Mouse (Mus musculus) spleen, adult 12 weeks (tissue): ENCODE measurements around the gene Zc3hav1.
A peak's percentile ranks its signal among the peaks of the same experiment; 100 is the strongest.
"Not testable (repeated sequence)": the region's sequence is repeated elsewhere in the genome, so short reads cannot be mapped to it uniquely, and the experiment has no call there.

Experiments used
- DNase-seq: peaks from one replicate; pipeline ENCODE4 v3.0.0; 2022; ENCODE audit warnings: low spot score

Gene Zc3hav1

DNA sequence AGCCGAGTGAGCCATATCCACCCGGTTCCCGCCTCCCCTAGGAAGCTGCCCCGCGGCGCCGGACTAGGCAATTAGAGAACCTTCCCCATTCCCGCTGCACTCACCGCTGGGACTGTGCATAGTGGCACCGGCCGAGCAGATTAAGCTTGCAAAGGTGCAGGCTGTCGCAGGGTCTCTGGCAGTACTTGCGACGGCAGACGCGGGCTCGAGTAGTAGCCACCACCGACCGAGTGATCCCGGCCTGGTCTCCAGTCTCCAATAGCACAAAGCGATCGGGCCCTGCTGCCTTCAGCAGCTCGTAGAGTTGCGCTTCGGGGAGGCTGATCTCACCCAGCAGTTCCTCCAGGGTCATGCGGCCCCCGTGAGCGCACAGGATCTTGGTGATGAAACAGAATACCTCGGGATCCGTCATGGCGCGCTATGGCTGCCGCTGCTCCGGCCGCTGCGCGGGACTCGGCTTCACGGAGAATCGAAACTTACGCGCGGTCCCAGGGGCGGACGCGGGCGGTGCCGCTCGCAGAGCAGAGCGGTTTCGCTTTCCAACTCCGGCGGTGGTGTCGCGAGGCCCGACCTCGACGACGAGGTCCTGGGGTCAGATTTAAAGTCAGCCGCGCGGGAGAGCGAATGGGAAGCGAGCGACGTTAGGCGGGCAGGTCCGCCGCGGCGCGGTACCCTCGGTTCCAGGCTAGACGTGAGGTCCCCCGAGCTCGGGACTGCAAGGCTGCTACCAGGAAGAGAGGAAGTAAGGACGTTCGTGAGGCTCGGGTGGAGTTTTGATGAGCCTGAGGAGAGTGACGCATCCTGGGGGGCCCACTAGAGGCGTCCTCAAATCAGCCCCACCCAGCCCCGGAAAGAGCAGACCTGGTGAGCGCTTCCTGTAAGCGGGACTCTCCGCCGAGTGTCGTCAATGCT lies at the start of gene Zc3hav1:
Gene Zc3hav1 (minus strand): TSS at position 793 of the 912 bp plus-strand sequence.
- peak; percentile 88 for DNase-seq

DNA sequence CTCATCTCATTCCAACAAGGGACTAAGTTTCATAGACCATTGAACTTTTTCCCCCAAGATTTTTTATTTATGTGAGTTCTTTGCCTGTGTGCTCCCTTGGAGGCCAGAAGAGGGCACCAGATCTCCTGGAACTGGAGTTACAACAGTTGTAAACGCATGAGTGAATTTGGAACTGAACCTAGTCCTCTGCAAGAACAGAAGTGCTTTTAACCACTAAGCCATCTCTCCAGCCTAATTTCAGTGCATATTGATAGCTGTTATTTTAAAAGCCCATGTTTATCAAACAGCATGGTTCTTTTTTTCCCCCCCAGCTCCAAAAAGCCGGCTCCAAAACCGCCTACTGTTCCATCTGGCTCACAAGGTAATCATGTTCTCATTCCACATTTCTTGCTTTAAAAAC lies 35.3 kb upstream of the Zc3hav1 start:
- DNase-seq = no peak

DNA sequence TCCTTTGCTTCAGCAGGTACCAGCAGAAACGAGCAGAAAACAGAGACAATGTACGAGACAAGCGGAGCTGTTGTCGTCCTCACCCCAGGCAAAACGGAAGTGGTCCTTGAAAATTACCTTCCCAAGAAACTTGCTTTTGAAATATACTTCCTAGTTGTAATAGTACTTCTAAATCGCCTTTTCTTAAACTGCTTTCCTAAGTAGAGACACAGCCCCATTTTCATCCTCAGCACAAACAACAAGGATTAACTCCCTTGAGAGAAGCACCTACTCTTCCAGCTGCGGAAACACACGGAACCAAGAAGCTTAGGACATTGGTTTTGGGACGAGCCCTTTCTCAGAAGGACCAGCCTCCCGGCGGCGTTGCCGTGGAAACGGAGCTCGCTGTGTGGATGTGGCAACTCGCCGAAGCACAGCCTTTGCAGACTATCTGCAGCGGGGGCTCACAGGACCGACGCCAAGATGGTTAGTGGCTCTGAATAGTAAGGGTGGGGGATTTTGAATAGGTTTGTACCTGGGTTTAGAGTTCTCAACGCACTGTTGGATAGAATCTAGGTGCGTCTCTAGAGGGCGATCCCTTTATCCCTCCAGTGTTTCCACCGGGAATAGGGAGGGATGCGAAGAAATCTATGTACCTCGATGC lies 26.8 kb upstream of the Zc3hav1 start, which contains the start of gene Ttc26:
Gene Ttc26 (plus strand): TSS at position 341 of the 643 bp plus-strand sequence.
- DNase-seq = peak; percentile 80

DNA sequence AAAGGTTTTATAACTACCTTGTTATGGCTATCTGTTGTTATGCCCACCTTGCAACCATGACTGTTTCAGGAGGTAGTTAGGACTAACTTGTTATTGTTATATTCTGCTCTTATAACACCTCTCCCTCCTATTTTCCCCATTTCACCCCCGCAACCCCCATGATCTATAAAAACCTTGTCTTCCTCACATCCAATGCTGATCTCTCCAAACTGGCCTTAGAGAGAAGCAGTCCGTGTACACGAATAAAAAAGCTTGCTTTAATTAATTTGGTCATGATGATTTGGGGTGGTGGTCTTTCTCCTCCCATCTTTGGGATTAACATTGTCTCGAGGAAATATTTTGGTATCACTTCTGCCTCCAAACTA lies 26.3 kb upstream of the Zc3hav1 start:
- DNase-seq = no peak

DNA sequence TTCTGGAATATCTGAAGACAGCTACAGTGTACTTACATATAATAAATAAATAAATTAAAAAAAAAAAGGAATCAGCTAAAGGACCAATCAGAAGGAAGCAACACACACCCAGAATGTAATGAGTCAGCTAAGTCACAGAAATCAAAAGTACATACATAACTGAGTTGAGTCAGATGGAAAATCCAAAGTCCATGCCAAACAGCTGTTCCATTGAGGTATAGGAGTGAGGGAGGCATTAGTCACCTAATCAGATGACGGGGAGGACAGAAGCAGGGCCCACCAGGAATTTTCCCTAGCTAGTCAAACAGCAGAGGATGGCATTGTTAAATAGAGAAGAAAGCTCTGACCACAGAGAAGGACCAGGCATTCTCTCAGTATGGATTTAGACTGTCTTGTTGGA lies 19.9 kb upstream of the Zc3hav1 start:
- DNase-seq = no peak

DNA sequence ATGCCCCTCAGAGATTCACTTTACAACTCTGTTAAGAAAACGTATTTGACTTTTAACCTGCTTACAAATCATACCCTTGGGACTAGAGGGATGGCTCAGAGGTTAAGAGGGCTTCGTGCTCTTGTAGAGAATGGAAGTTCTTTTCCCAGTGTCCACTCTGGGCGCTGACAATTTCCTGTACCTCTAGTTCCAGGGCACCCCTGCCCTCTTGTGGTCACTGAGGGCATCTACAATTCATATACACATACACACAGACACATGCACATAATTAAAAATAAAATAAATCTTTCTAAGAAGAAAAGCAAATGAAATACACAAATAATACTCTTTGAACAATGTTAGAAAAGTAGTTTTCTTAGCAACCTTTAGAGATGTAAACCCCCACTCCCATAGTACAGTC lies 15.5 kb upstream of the Zc3hav1 start:
- no peak for DNase-seq

DNA sequence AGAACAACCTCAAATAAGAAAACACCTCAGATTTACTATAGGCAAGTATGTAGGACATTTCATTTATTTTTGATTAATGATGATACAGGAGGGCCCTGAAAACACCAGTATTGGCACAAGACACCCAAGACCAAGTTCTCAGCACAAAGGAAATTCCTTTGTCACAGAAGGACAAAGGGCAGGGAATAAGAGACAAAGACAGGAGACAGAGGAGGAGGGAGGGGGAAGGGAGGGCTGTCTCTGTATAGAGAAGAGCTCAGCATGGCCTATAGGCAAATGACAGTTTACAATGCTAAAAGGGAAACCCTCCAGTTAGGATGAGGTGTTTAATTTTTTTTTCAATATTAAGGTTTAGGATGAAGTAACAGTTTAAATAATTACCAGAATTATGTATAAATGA lies 9.7 kb upstream of the Zc3hav1 start:
- DNase-seq = no peak

DNA sequence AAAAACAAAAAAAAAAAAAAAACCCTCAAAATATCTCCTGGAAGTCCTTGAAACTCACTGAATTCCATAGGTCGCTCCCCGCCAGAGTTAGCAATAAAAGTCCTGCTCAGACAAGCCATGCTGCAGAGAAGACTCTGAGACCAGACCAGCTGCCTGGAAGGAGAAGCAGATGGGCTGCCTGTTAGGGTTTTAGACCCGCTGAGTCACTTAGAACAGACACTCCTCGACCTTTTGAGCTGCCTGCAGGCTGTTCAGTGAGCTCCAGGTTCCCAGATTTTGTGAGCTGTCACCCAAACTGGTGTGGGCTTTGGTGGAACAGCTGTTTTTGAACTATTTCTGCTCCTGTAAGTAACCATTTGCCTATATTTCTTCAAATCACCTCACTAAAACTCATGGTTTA lies 9.0 kb upstream of the Zc3hav1 start:
- no peak for DNase-seq

DNA sequence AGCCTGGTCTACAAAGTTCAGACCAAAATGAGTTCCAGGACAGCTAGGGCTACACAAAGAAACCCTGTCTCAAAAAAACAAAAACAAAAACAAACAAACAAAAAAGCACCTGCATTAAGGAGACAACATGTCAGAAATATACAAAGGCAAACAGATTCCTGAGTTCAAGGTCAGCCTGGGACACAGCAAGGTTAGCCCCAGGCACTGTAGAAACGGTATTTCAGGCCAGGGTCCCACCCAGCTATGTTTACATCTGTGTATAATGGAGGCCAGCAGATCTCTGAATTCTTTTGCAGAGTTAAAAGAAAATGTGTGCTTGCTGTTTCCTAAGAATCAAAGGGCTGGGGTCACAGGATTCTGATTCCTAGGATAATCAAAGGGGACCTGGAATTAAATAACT lies 7.5 kb upstream of the Zc3hav1 start:
- DNase-seq = no peak

DNA sequence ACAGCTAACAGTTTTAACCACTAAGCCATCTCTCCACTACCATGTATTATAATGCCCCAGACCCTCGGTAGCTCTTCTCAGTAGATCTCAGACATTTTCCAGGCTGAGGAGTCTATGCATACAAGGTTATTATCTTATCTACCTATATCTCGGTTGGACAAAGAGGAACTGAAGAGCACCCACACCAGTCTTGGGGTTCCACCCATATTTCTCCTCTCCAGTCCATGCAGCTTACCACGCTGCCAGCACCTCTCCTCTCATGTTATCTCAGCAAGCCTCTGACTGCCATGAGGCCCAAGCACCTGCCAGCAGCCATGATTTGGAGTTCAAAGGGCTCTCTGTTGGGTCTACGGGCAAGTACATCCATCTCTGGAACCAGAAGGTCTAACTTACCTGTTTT lies 6.7 kb upstream of the Zc3hav1 start:
- no peak for DNase-seq

DNA sequence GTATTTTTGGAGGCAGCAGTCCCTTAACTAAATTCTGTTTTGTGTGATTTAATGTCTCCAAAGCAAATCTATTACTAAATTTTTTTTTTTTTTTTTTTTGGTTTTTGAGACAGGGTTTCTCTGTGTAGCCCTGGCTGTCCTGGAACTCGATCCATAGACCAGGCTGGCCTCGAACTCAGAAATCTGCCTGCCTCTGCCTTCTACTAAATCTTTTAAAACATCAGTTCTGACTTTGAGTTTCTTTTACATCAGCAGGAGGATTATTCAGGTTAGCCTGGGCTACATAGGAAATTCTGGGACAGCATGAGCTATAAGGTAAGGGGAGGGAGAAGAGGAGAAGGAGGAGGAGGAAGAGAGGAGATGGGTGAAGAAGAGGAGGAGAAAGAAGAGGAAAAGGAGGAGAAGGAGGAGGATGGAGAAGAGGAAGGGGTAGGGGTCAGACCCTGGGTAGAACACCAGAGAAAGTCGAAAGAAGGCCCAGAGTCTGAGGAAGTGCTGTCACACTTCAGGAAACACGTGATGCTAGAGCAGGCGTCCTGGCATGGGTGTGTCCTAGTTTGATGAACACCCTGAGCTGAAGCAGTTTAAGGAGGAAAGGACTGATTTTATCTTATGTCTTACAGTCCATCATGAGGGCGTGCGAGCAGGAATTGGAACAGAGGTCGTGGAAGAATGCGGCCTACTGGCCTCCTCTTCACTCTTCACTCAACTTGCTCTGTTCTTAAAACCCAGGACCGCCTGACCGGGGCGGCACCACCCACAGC lies 5.5 kb upstream of the Zc3hav1 start:
- no peak for DNase-seq

DNA sequence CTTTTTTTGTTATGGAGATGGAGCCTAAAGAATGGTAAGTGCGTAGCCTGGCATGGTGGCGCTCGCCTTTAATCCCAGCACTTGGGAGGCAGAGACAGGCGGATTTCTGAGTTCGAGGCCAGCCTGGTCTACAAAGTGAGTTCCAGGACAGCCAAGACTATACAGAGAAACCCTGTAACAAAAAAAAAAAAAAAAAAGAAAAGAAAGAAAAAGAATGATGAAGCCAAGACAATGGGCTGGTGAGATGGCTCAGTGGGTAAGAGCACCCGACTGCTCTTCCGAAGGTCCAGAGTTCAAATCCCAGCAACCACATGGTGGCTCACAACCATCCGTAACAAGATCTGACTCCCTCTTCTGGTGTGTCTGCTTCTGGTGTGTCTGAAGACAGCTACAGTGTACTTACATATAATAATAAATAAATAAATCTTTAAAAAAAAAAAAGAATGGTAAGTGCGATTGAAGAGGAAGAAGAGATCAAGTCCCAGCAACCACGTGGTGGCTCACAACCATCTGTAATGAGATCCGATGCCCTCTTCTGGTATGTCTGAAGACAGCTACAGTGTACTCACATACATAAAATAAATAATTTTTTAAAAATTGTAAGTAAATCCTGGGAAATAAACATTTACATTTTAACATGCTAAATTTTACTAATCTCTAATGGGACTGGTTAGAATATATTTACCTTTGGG lies 4.8 kb upstream of the Zc3hav1 start:
- not testable (repeated sequence) for DNase-seq

DNA sequence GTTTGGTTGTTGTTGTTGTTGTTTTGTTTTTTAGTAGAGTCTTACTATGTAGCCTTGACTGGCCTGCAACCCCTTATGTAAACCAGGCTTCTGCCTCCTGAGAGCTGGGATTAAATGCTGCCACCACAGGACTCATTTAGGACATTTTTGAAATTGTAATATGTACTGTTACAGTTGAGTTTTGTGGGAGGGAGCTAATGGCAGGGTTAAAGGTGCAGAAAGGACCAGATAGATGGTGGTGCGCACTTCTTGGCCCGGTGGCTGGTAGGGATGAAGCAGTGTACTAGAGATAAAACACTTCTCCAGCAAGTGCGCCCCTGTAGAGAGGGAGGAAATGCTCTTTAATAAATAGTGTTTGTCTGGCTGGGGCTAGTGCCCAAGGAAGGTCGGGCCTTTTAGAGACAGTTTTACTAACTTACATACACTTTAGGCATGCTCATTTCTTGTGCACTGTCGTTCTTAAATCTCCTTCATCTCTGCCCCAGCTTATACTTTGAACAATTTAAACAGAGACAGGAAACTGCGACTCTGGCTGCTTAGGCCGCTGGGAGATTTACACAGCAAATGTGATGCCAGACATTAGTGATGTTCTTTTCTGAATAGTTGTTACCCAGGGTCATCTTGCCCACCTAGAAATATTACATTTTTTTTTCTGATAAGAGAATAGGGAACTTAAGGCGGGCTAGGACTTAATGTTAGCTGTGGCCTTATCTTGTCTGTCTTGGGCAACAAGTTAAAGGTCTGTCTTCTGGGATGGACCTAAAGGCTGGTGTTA lies 4.0 kb upstream of the Zc3hav1 start:
- DNase-seq = no peak

DNA sequence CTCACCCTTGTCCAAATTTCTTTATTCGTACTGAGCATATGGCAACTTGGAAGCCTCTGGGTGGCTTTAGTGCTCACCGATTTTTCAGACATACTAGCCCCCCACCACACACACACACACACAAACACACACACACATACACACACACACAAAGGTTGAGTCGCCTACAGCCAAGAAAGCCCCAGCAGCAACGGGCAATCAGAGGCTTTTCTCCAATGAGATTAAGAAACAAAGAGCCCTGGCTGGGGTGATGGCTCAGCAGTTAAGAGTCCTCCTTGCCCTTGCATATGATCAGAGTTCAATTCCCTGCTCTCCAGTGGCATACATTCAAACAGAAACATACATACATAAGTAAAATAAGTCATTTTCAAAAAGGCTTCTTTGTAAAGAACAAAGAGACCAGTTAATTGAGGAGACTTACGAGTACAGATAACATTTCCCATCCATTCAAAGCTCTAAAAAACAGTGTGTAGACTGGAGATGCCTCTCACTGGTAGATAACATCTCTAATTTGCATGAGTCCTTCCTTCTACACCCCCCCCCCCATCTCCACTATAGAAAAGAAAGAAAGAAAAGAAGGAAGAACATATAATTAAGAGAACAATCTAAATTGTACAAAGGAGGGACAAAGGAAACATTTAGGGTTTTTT lies 3.3 kb upstream of the Zc3hav1 start:
- no peak for DNase-seq

DNA sequence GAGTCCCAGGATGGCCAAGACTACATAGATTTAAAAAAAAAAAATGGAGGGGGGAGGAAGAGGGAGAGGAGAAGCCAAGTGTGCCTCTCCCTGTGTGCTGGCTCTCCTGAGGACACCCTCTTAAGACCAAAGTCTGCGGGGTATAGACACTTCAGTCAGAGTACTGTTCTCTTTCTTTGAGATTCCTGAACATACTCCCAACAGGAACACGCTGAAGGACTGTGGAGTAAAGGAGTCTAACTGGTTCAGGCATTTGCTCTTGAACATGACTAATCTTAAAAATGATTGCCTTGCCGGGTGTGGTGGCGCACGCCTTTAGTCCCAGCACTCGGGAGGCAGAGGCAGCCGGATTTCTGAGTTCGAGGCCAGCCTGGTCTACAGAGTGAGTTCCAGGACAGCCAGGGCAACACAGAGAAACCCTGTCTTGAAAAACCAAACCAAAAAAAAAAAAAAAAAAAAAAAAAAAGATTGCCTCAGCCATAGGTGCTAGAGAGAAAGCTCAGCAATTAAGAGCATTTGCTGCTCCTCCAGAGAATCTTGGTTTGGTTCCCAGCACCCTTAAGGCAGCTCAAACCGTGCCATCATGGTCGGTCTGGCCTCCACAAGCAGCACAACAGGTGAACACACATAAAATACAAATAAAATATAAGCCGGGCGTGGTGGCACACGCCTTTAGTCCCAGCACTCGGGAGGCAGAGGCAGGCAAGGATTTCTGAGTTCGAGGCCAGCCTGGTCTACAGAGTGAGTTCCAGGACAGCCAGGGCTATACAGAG lies 2.4 kb upstream of the Zc3hav1 start:
- DNase-seq = not testable (repeated sequence)

DNA sequence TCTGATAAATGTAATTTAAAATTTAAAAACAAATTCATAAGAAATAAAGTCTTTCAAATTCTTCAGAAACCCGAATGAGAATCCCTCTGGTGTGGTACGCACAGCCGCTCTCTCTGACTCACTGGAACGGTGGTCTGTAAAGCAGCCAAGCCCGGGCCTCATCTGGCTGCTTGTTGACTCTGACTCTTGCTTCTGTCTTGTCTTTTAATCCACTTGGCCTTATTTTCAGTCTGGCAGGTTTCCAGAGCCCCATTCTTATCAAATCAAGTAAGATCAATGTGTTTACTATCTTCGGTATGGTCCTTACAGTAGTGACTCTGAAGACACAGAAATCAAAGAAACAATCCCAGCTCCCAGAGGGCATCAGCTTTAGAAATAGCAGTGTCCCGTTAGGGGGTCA lies 1.5 kb upstream of the Zc3hav1 start:
- no peak for DNase-seq

DNA sequence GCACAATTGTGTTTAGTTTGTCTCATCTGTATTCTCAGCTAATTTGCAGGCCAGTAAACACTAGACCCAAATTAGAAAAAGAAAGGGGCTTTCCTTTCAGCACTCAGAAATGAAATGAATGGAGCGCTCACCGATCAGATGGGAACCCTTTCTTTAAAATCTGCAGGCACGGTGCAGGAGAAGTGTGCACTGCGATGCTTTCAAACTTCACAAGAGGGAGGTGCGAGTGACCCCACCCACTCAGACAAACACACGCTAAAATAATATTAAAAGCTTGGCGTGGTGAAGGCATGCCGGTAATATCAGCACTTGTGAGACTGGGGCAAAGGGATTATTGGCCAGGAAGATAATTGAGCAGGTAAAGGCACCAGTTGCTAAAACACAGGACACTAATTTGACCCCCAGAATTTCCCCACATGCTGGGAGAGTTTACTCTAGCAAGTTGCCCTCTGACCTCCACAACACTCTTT lies 986 bp upstream of the Zc3hav1 start:
- DNase-seq = no peak

DNA sequence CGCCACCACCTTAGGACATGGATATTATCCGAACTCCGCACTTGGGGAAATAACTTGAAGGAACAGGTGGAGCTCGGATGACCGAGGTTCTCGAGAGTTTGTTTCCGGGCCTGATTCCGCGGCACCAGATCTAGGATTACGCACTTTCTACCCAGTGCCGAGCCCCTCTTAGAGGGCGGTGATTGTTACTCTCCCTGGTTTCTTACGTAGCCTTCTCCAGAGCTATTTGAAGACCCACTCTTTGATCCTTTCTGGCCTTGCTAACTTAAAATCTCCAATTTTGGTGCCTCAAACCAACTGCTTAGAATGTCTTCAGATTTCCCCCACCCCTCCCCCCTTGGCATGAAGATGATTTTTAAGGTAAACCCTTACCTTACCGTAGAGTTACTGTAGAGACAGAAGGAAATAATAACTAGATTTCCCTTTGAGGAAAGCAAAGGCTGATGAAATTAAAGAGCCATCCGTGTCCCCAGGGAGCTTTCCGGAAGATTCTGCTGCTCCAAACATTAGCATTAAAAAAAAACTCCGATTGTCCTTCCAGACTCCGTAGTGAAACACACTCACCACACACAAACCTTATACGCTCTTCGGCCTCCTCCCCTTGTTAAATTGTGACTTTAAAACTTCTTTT lies 435 bp upstream of the Zc3hav1 start:
- no peak for DNase-seq

DNA sequence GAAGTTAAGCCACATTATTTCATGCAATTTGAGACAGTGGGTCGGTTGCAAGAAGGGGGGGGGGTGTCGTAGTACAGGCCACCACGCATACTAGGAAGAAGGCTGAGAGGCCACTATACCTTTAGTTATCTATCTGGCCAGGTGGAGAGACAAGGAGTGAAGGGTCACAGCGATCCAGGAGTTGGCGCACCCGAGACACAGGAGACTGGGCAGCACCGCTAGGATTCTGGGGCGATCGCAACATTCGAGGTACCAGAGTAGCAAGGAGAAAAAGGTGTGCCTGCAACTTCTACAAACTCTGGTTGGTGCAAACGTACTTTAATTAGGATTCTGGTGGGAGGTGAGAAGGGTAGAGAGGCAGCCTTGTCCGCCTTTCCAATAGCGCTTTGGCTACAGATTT lies 1.2 kb downstream of the Zc3hav1 start:
- DNase-seq = no peak
